Mouse (Mus musculus) midbrain, postnatal 0 days (tissue): ENCODE measurements at regions not wholly inside any gene's neighbourhood (a gene's known extent, or its start where the extent isn't known, plus 50 kb on each side); places are given as distances from the start of the nearest gene placed in this dataset.

Experiments used
- ATAC-seq: fragments of 200-750 bp; cut with Nextera tagmentation; 2 replicates; pipeline ENCODE4 v1.8.0; 2017; ENCODE audit warnings: moderate number of reproducible peaks, mild to moderate bottlenecking, moderate TSS enrichment, moderate library complexity; ENCODE audit not compliant: low FRiP score
- DNase-seq: peaks from one replicate; pipeline ENCODE4 v3.0.0-alpha.2; 2015; ENCODE audit warnings: low spot score
- H3K27ac ChIP-seq: fragments of 300-500 bp; sonication (generic); 2 replicates; pipeline ENCODE4 v1.5.1; 2014; ENCODE audit warnings: low read depth, mild to moderate bottlenecking, low read length, mixed read lengths
- H3K27me3 ChIP-seq: fragments of 300-500 bp; sonication (generic); 2 replicates; pipeline ENCODE4 v1.6.1; 2014; ENCODE audit warnings: low read length, control low read depth, mixed read lengths; ENCODE audit not compliant: insufficient read depth
- H3K36me3 ChIP-seq: fragments of 300-500 bp; sonication (generic); 2 replicates; pipeline ENCODE4 v1.6.1; 2014; ENCODE audit warnings: low read length, control low read depth, mixed read lengths; ENCODE audit not compliant: insufficient read depth
- H3K4me1 ChIP-seq: fragments of 300-500 bp; sonication (generic); 2 replicates; pipeline ENCODE4 v1.6.1; 2014; ENCODE audit warnings: mild to moderate bottlenecking, control low read depth, antibody characterized with exemption, low read length, mixed read lengths; ENCODE audit not compliant: insufficient read depth
- H3K4me2 ChIP-seq: fragments of 300-500 bp; sonication (generic); 2 replicates; pipeline ENCODE4 v1.6.1; 2014; ENCODE audit warnings: low read depth, mild to moderate bottlenecking, low read length, mixed read lengths; ENCODE audit not compliant: poor library complexity, severe bottlenecking
- H3K4me3 ChIP-seq: fragments of 300-500 bp; sonication (generic); 2 replicates; pipeline ENCODE4 v1.5.1; 2014; ENCODE audit warnings: low read depth, mild to moderate bottlenecking, low read length, moderate library complexity
- H3K9ac ChIP-seq: fragments of 300-500 bp; sonication (generic); replicated peaks from 2 replicates; pipeline ENCODE4 v1.6.1; 2014; ENCODE audit warnings: mild to moderate bottlenecking, low read length, moderate library complexity, mixed read lengths; ENCODE audit not compliant: poor library complexity, severe bottlenecking
- H3K9me3 ChIP-seq: fragments of 300-500 bp; sonication (generic); 2 replicates; pipeline ENCODE4 v1.6.1; 2016; ENCODE audit warnings: low read length, control low read depth
- CTCF ChIP-seq: IDR thresholded peaks from 2 replicates; pipeline ENCODE4 v1.5.1; 2016; ENCODE audit warnings: antibody characterized with exemption, mild to moderate bottlenecking
- WGBS: fragments of 180-500 bp; shearing (Covaris S2); extraction: QIAGEN DNeasy Blood & Tissue Kit; methylation state at CpG from one replicate; pipeline ENCODE4 v1.1.7; 2014; 5-methylcytosine and 5-hydroxymethylcytosine counted together

DNA sequence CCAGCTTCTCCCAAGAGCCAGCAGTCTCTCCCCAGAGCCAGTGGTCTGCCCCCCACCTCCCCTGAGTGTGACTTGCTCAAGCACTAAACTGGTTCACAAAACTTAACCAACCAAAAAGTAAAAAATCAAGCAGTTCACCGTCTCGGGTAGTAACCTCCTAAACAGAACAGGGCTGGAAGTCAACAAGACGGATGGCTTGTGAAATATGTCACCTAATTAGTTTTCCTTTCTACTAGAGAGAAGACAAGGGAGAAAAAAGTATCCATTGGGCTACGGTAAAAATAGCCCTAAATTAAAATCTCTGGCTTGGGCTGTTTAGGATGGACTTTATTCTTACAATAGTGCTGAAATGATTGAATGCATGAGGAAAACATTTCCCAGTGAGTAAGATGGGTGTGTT is 108.6 kb downstream of the Foxb1 start:
- TF ChIP-seq CTCF: no peak
- H3K4me3 ChIP-seq: no peak overlapping the region
- no peak overlapping the region for H3K27ac ChIP-seq
- no peaks in the 10 kb centered on the region for H3K4me1 ChIP-seq
- H3K27me3 ChIP-seq: no peaks in the 10 kb centered on the region
- no peaks in the 10 kb centered on the region for H3K36me3 ChIP-seq
- no peaks in the 10 kb centered on the region for H3K9me3 ChIP-seq
- DNase-seq (no peak), ATAC-seq (no peak)
- 90% methylated on average over 4 of the region's 4 CpGs for WGBS
- no peak overlapping the region for H3K9ac ChIP-seq
- no peak overlapping the region for H3K4me2 ChIP-seq

DNA sequence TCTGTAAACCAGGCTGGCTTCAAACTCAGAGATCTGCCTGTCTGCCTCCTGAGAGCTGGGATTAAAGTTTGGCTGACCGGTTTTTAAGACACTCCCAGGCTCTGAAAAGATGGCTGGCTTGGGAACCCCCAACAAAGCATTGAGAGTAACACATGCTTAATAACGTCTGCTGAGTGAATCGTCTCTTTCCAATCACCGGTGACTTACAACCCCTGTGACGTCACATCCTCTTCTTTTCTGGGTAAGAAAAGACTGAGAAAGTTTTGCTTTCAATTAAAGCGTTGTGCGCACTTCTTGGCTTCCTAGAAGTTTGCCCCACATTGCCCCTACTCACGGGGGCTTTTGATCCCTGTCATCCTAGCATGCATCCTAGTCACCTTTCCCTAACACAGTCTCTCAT is 109.1 kb downstream of the Foxb1 start:
- TF ChIP-seq CTCF: no peak
- Histone ChIP-seq H3K27ac (no peak overlapping the region), H3K9me3 (no peaks in the 10 kb centered on the region), H3K27me3 (no peaks in the 10 kb centered on the region), H3K4me2 (no peak overlapping the region), H3K36me3 (no peaks in the 10 kb centered on the region), H3K4me1 (no peaks in the 10 kb centered on the region), H3K4me3 (no peak overlapping the region), H3K9ac (no peak overlapping the region)
- DNase-seq (no peak), ATAC-seq (no peak)
- 67% methylated on average over 8 of the region's 8 CpGs for WGBS

DNA sequence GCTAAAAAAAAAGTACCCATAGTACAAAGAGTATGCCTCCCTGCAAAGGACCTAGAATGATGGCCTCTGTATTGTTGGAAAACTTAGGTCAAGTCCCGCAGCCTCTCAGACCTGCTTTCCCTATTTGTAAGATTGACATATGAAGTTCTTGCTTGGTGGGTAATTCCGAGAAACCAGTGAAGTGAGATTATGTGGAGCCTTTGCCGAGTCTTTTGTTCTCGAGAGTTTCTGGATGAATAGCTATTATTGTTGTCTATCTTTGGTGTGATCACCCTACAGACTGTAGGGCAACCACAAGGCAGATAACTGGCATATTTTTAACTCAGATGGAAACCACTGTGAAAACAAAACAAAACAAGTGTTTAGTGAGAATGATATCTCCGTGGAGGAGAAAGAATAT is 118.1 kb downstream of the Foxb1 start:
- H3K4me2 ChIP-seq: no peak overlapping the region
- H3K27me3 ChIP-seq: no peaks in the 10 kb centered on the region
- no peaks in the 10 kb centered on the region for H3K4me1 ChIP-seq
- 60% methylated on average over 5 of the region's 5 CpGs for WGBS
- H3K4me3 ChIP-seq: no peak overlapping the region
- H3K27ac ChIP-seq: no peak overlapping the region
- no peaks in the 10 kb centered on the region for H3K36me3 ChIP-seq
- DNase-seq: no peak
- no peak overlapping the region for H3K9ac ChIP-seq
- TF ChIP-seq CTCF: no peak
- no peaks in the 10 kb centered on the region for H3K9me3 ChIP-seq
- no peak for ATAC-seq

DNA sequence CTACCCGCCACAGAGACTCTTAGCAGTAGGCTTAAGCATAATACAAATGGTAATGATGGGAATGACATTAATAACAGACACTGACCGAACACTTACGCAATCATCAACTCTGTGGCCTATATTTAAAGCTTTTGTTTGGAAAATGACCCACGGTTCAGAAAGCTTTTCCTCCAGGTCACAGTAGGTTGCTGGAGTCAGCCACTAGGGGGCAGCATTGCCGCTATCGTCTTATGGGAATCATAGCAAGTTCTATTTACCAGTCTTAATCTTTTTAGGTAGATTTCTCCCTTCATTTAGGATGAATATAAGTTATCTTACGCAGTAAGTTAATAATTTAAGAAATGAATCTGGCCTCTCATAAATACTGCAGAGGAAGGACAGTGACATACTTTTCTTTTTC is 137.4 kb downstream of the Foxb1 start:
- Histone ChIP-seq H3K4me1 (no peaks in the 10 kb centered on the region), H3K4me3 (no peak overlapping the region), H3K4me2 (no peak overlapping the region), H3K9me3 (no peaks in the 10 kb centered on the region), H3K27ac (no peak overlapping the region), H3K9ac (no peak overlapping the region), H3K27me3 (no peaks in the 10 kb centered on the region), H3K36me3 (no peaks in the 10 kb centered on the region)
- TF ChIP-seq CTCF: peak; percentile 85
- WGBS: 20% methylated on average over 7 of the region's 7 CpGs
- DNase-seq: peak; percentile 78
- no peak for ATAC-seq

DNA sequence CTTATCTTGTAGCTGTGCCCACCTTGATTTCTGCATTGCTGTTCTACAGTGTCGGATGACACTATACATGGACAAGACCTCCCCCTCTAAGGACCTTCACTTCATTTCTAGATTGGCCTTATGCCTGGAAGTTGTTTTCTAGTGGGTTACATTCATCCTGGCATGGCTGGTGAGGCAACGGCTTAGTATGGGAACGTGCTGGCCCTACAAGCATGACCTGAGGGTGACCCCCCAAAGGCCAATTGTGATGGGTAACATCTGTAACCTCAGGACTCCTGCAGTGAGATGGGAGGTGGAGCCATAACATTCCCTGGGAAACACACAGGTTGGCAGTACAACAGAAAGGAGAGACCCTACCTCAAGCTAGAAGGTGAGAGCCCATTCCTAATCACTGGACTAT is 139.7 kb downstream of the Foxb1 start:
- no peak overlapping the region for H3K4me2 ChIP-seq
- WGBS: 76% methylated on average over 3 of the region's 3 CpGs
- no peak overlapping the region for H3K9ac ChIP-seq
- no peaks in the 10 kb centered on the region for H3K9me3 ChIP-seq
- no peak overlapping the region for H3K4me3 ChIP-seq
- H3K27ac ChIP-seq: no peak overlapping the region
- ATAC-seq (no peak), DNase-seq (no peak)
- TF ChIP-seq CTCF: no peak
- no peaks in the 10 kb centered on the region for H3K36me3 ChIP-seq
- no peaks in the 10 kb centered on the region for H3K4me1 ChIP-seq
- no peaks in the 10 kb centered on the region for H3K27me3 ChIP-seq

DNA sequence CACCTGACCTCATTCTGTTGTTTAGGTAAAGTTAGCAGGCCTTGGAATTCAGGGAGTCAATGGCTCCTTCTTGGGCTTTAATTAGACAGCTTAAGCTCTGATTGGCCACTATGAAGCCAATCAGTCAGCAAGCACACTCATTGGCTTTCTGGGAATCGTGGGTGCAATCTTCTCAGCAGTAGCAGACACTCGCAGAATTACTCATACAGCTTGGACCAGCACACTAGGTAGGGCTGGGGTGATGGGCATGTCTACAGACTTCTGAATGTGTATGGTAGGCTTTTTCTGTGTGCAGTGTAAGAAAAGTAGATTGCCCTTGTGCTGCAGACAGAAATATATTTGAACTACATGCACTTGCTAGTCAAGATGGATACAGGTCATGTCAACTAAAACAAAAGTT is 143.4 kb downstream of the Foxb1 start:
- H3K36me3 ChIP-seq: no peaks in the 10 kb centered on the region
- WGBS: 83% methylated on average over 2 of the region's 2 CpGs
- H3K4me2 ChIP-seq: no peak overlapping the region
- no peak for ATAC-seq
- H3K27ac ChIP-seq: no peak overlapping the region
- no peaks in the 10 kb centered on the region for H3K27me3 ChIP-seq
- no peak for TF ChIP-seq CTCF
- no peaks in the 10 kb centered on the region for H3K4me1 ChIP-seq
- H3K9ac ChIP-seq: no peak overlapping the region
- H3K9me3 ChIP-seq: no peaks in the 10 kb centered on the region
- DNase-seq: no peak
- no peak overlapping the region for H3K4me3 ChIP-seq

DNA sequence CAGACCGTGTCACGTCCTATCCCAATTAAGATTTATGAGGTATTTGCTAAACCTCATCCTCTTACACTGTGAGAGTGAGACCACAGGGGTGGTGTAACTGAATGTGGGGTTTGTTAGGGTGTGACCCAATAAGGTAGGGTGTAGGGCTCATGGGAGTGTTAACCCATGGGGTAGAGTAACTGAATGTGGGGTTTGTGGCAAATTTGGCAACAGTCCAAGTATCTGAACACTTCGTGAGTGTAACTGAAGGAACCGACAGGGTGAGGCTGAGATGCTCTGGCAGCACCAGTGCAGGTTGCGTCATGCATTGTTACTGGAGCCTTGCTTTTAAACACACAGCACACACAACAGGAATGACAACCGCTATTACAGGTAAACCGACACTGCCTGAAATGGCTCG is 144.1 kb downstream of the Anxa2 start:
- no peaks in the 10 kb centered on the region for H3K36me3 ChIP-seq
- no peak for DNase-seq
- H3K9me3 ChIP-seq: no peaks in the 10 kb centered on the region
- no peak for TF ChIP-seq CTCF
- no peaks in the 10 kb centered on the region for H3K4me1 ChIP-seq
- no peaks in the 10 kb centered on the region for H3K27me3 ChIP-seq
- no peak for ATAC-seq
- H3K4me3 ChIP-seq: no peak overlapping the region
- WGBS: 83% methylated on average over 8 of the region's 8 CpGs
- H3K4me2 ChIP-seq: no peak overlapping the region
- H3K27ac ChIP-seq: no peak overlapping the region
- no peak overlapping the region for H3K9ac ChIP-seq
